9 mouse cellular contexts compared by ENCODE assay signal in genomic region chr8:121729754-121730153, GRCm38 (mm10). TPM values are rescaled to one million over a fixed set of nuclear protein-coding genes. Genes with fewer than 3 reads are reported as not detected.
A peak's percentile ranks its signal among the peaks of the same experiment; 100 is the strongest.
DNase-seq lines count a peak whose midpoint lies in the region; ATAC-seq and TF ChIP-seq lines count a peak whose summit lies in the region.
"Had no signal": no experiment of that assay in that cellular context is flagged by ENCODE, and none has a peak within 500 bp of the region (broad histone marks: within the 10 kb centered on the region; RNA-seq: fewer than 3 reads in every experiment).

No protein-coding gene starts in this region.

- no peaks in the 10 kb centered on the region; the same call in 1 of the 2 replicates for H3K4me1 ChIP-seq in heart, embryonic 16.5 days (ENCODE audit: control insufficient read depth, insufficient read depth, low read length)
- peaks cover 20% of the 10 kb centered on the region for H3K4me1 ChIP-seq in hindbrain, embryonic 14.5 days (replicated peaks; ENCODE audit: control insufficient read depth, insufficient read depth, low read length)
- H3K4me1 ChIP-seq in midbrain, embryonic 16.5 days (ENCODE audit: control insufficient read depth, insufficient read depth, low read length), result peaks cover 19% of the 10 kb centered on the region
- no peaks in the 10 kb centered on the region for H3K4me1 ChIP-seq in thymus, adult 2 months (replicated peaks; ENCODE audit: control insufficient read depth, insufficient read depth, low read length)

- H3K4me3 ChIP-seq in heart, embryonic 16.5 days (ENCODE audit: low read length), result peak overlapping the region; percentile 56
- peak overlapping the region; percentile 79 for H3K4me3 ChIP-seq in hindbrain, embryonic 14.5 days (replicated peaks; ENCODE audit: low read length)
- peak overlapping the region; percentile 79 for H3K4me3 ChIP-seq in midbrain, embryonic 16.5 days (ENCODE audit: low read depth, low read length)
- no peak overlapping the region for H3K4me3 ChIP-seq in thymus, adult 2 months (ENCODE audit: control insufficient read depth, insufficient read depth, low read length)

- ATAC-seq in heart, embryonic 16.5 days (replicated peaks; ENCODE audit: extremely low read depth, insufficient read depth, low FRiP score), result no peak
- peak; percentile 41; the same call in 1 of the 2 replicates for ATAC-seq in hindbrain, embryonic 14.5 days (ENCODE audit: low FRiP score)
- 0 out of 2 replicates have a peak, but pooled peaks have one; percentile 23 for ATAC-seq in midbrain, embryonic 16.5 days

- no peak for TF ChIP-seq CTCF in thymus, adult 2 months (IDR thresholded peaks at IDR 0.05; ENCODE audit: borderline replicate concordance, control insufficient read depth, extremely low read depth, insufficient read depth, low read length, poor library complexity)

- H3K27me3 ChIP-seq in heart, embryonic 16.5 days (ENCODE audit: control insufficient read depth, insufficient read depth, low read length), result peaks cover 66% of the 10 kb centered on the region
- H3K27me3 ChIP-seq in hindbrain, embryonic 14.5 days (ENCODE audit: control insufficient read depth, insufficient read depth, low read length), result peaks cover 10% of the 10 kb centered on the region; the same call in 1 of the 2 replicates
- H3K27me3 ChIP-seq in midbrain, embryonic 16.5 days (ENCODE audit: control insufficient read depth, insufficient read depth, low read depth, low read length), result 0 out of 2 replicates have a peak, but pooled peaks cover 3% of the 10 kb centered on the region
- no peaks in the 10 kb centered on the region; the same call in 1 of the 2 replicates for H3K27me3 ChIP-seq in thymus, adult 2 months (ENCODE audit: control insufficient read depth, insufficient read depth, low read length)

- H3K9me3 ChIP-seq in heart, embryonic 16.5 days (replicated peaks; ENCODE audit: control insufficient read depth, low read length), result peaks cover 7% of the 10 kb centered on the region; the same call in 1 of the 2 replicates
- no peaks in the 10 kb centered on the region for H3K9me3 ChIP-seq in hindbrain, embryonic 14.5 days (ENCODE audit: control insufficient read depth, low read length)
- peaks cover 4% of the 10 kb centered on the region; the same call in 1 of the 2 replicates for H3K9me3 ChIP-seq in midbrain, embryonic 16.5 days (replicated peaks; ENCODE audit: control insufficient read depth, low read length, poor library complexity, severe bottlenecking)

- no peak overlapping the region for H3K9ac ChIP-seq in heart, embryonic 16.5 days (ENCODE audit: low read length)
- H3K9ac ChIP-seq in hindbrain, embryonic 14.5 days, result peak overlapping the region; percentile 88
- H3K9ac ChIP-seq in midbrain, embryonic 16.5 days (ENCODE audit: low read depth, low read length), result peak overlapping the region; percentile 87

- TF ChIP-seq POLR2A in thymus, adult 2 months (IDR thresholded peaks at IDR 0.05; ENCODE audit: control insufficient read depth, extremely low read depth, insufficient read depth, low read length, poor library complexity), result no peak

- H3K36me3 ChIP-seq in heart, embryonic 16.5 days (ENCODE audit: control insufficient read depth, insufficient read depth), result no peaks in the 10 kb centered on the region
- H3K36me3 ChIP-seq in hindbrain, embryonic 14.5 days (replicated peaks; ENCODE audit: control insufficient read depth, insufficient read depth), result no peaks in the 10 kb centered on the region
- no peaks in the 10 kb centered on the region for H3K36me3 ChIP-seq in midbrain, embryonic 16.5 days (ENCODE audit: control insufficient read depth, insufficient read depth, low read length)
- no peaks in the 10 kb centered on the region for H3K36me3 ChIP-seq in thymus, adult 2 months (ENCODE audit: control insufficient read depth, insufficient read depth, low read length)

- DNase-seq in heart, adult 18-20 months, result no peak
- peak; percentile 56 to 66 for DNase-seq in cerebellum, postnatal 14 days
- DNase-seq in hindbrain, embryonic 14.5 days (ENCODE audit: low spot score), result peak; percentile 41
- no peak for DNase-seq in testis, postnatal 14 days (ENCODE audit: low spot score)
- DNase-seq in thymus, adult 2 months, result no peak
- no peak for DNase-seq in urinary bladder, adult 2 months (ENCODE audit: low spot score)

- WGBS in heart, embryonic 16.5 days, result under 1% methylated on average over 37 of the region's 54 CpGs
- WGBS in hindbrain, embryonic 14.5 days, result under 1% methylated on average over 28 of the region's 54 CpGs
- 0% methylated on average over 12 of the region's 54 CpGs for WGBS in midbrain, embryonic 16.5 days
- WGBS in thymus, adult 2 months, result 11% methylated on average over 54 of the region's 54 CpGs

- H3K4me2 ChIP-seq in heart, embryonic 16.5 days (ENCODE audit: low read depth, low read length), result peak overlapping the region; percentile 75
- peak overlapping the region; percentile 89 for H3K4me2 ChIP-seq in hindbrain, embryonic 14.5 days (replicated peaks)
- H3K4me2 ChIP-seq in midbrain, embryonic 16.5 days (ENCODE audit: low read length), result peak overlapping the region; percentile 94

- no peak overlapping the region for H3K27ac ChIP-seq in heart, embryonic 16.5 days (ENCODE audit: low read length)
- peak overlapping the region; percentile 73; the same call in 1 of the 2 replicates for H3K27ac ChIP-seq in hindbrain, embryonic 14.5 days
- H3K27ac ChIP-seq in midbrain, embryonic 16.5 days (ENCODE audit: low read length), result peak overlapping the region; percentile 74
- H3K27ac ChIP-seq in thymus, adult 2 months (ENCODE audit: control insufficient read depth, insufficient read depth, low read length), result no peak overlapping the region

RNA-seq across cellular contexts. Expression of gene Jph3, which starts 0.3 kb away (rescaled TPM):
- 0.21 and 0.25 TPM in 2 replicates for polyA plus RNA-seq in heart, embryonic 16.5 days (2015; fragmentation: Nextera tagmentation; extraction: Ambion mirVana)
- under 1 TPM in 1 of 2 experiments, not detected in 1; 0.12 TPM for total RNA-seq in heart, adult 18-20 months (2021)
- 90.1 and 93.1 TPM in 2 replicates for polyA plus RNA-seq in hindbrain, embryonic 14.5 days (2014; fragmentation: Nextera tagmentation; extraction: Ambion mirVana)
- 105 and 106 TPM in 2 replicates for polyA plus RNA-seq in midbrain, embryonic 16.5 days (2015; fragmentation: Nextera tagmentation; extraction: Ambion mirVana)
- polyA plus RNA-seq in thymus, adult 2 months (2012; rRNA removed), result 0.07 TPM in 1 of 2 replicates, not detected in the other
- polyA plus RNA-seq in urinary bladder, adult 2 months (2012; rRNA removed), result 0.03 and 0.08 TPM in 2 replicates
- total RNA-seq: MEL had no signal

Comparison
In these comparisons a context has a peak if more than half of its experiments do, and no peak if none do; other contexts are left out.
1. H3K27ac ChIP-seq: peak in hindbrain, embryonic 14.5 days (single experiment) and midbrain, embryonic 16.5 days (single experiment); none in heart, embryonic 16.5 days (single experiment) and thymus, adult 2 months (single experiment).
2. DNase-seq: peak in cerebellum, postnatal 14 days (2 of 2) and hindbrain, embryonic 14.5 days (single experiment); none in heart, adult 18-20 months (0 of 2), testis, postnatal 14 days (single experiment), thymus, adult 2 months (single experiment) and urinary bladder, adult 2 months (single experiment).
3. RNA of gene Jph3, which starts 0.3 kb away (polyA plus RNA-seq): 105 to 106 TPM in midbrain, embryonic 16.5 days and 90.1 to 93.1 TPM in hindbrain, embryonic 14.5 days; 0.21 to 0.25 TPM in heart, embryonic 16.5 days, 0.03 to 0.08 TPM in urinary bladder, adult 2 months and 0.07 TPM in thymus, adult 2 months; every median in the first group is over 10 times any median in the second.
4. Peak in every context shown above with its lines, with median percentiles within 50 percentile points of each other: H3K4me2 ChIP-seq.